Mouse (Mus musculus) embryonic fibroblast, embryonic 13.5 days (primary cell): ENCODE data around the gene Gpr132.

Source experiments
- CTCF ChIP-seq: IDR thresholded peaks from 2 replicates; pipeline ENCODE4 v1.5.1; 2011; ENCODE audit warnings: mild to moderate bottlenecking, control low read depth, low read length, moderate library complexity, borderline replicate concordance; ENCODE audit not compliant: insufficient read depth
- POLR2A ChIP-seq: IDR thresholded peaks from 2 replicates; pipeline ENCODE4 v1.6.1; 2011; ENCODE audit warnings: low read depth, mild to moderate bottlenecking, control low read depth, low read length, moderate library complexity

DNA sequence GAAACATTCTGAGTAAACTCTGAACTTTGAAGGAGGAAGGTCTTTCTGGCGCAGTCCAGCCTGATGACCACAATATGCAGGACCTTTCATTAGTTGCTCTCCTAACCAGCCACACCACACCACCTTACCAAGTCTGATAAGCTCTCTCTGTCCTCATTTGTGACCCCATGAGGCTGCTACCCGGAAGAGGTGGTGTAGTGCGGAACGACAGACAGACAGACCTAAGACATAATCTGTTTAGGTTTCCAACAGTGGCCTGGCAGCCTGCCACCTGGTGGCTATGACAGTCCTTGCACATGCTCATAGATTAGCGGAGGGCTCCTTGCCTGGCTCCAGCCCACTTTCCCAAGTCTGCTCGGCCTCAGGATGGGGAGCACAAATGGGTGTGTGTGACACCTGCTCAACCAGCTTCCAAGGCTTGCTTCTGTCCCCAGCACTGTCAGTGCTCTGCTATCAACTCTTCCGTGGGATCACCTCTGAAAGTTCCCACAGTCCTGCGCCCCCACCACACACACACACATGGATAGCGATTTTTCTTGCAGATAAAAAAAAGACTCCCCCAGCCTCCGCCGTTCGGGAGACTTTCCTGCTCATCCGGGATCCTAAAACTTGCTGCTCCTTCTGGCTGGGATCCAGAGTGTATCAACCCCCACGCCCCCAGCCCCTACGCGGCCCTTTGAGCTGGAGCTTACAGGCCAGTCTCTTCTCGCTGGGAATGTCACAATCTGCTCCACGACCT lies 5.6 kb upstream of the Gpr132 start:
- TF ChIP-seq POLR2A, result no peak
- peak; percentile 79 for TF ChIP-seq CTCF
